ENCODE assay signal across 20 mouse cellular contexts in the genomic region with DNA sequence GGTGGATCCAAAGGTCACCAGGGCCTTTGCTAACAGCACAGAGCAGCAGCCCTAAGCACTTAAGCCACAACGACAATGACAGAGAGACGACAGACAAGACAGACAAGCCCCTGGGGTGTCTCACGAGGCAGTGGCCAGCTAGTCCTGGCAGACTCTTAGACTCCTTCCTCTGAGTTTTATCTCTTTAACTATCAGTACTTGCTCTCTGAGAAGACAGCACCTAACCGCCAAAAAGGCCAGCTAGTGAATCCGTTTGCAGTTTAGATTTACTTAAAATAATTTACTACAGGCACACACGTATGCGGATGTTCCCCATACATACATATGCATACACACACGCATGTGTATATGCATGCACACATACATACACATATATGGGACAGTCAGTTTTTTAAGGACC.
"Had no signal": no experiment of that assay in that cellular context is flagged by ENCODE, and none has a peak within 500 bp of the region (broad histone marks: within the 10 kb centered on the region; RNA-seq: fewer than 3 reads in every experiment).

No protein-coding gene starts in this region.

- H3K27ac ChIP-seq: liver, embryonic 15.5 days; lung, embryonic 15.5 days; macrophage; neural tube, embryonic 12.5 days had no signal

- ATAC-seq: liver, postnatal 0 days; lung, postnatal 0 days had no signal

- H3K4me2 ChIP-seq: liver, embryonic 15.5 days; lung, embryonic 15.5 days; midbrain, embryonic 11.5 days; neural tube, embryonic 12.5 days had no signal

- H3K9me3 ChIP-seq: liver, embryonic 15.5 days; lung, embryonic 15.5 days; megakaryocyte, embryonic 14.5 days; neural tube, embryonic 12.5 days had no signal

- H3K4me3 ChIP-seq: liver, embryonic 15.5 days; lung, embryonic 15.5 days; megakaryocyte, embryonic 14.5 days; neural tube, embryonic 12.5 days had no signal

- H3K9ac ChIP-seq: liver, embryonic 15.5 days; liver, postnatal 0 days; lung, embryonic 15.5 days; neural tube, embryonic 12.5 days had no signal

- DNase-seq: liver, postnatal 0 days; lung, adult 2 months; lung, postnatal 14 days; lung, postnatal 36 days; midbrain, embryonic 14.5 days; retina, postnatal 1 day; right cerebral cortex, adult 18-20 months; right cerebral cortex, postnatal 25 days; right cerebral cortex, postnatal 4 days; spleen, adult 18-20 months; thymus, adult 18-20 months; thymus, postnatal 14 days; thymus, postnatal 36 days had no signal

- H3K27me3 ChIP-seq: liver, embryonic 15.5 days; lung, embryonic 15.5 days; megakaryocyte, embryonic 14.5 days; neural tube, embryonic 12.5 days had no signal

- H3K36me3 ChIP-seq: lung, embryonic 15.5 days had no signal
